Mouse (Mus musculus) liver, postnatal 0 days (tissue): ENCODE data around the gene Tex13c3. TPM values are rescaled to one million over a fixed set of nuclear protein-coding genes. Genes with fewer than 3 reads are reported as not detected.
"Not testable (repeated sequence)": the region's sequence is repeated elsewhere in the genome, so short reads cannot be mapped to it uniquely, and the experiment has no call there.

ENCODE experiments used
- ATAC-seq: fragments of 200-750 bp; cut with Nextera tagmentation; 2 replicates; pipeline ENCODE4 v1.8.0; 2017; ENCODE audit warnings: mild to moderate bottlenecking, moderate library complexity
- DNase-seq: peaks from one replicate; pipeline ENCODE4 v3.0.0-alpha.2; 2016
- H3K27ac ChIP-seq: fragments of 300-500 bp; sonication (generic); 2 replicates; pipeline ENCODE4 v1.5.1; 2014; ENCODE audit warnings: antibody characterized with exemption, moderate library complexity, mild to moderate bottlenecking, low read depth
- H3K27me3 ChIP-seq: fragments of 300-500 bp; sonication (generic); 2 replicates; pipeline ENCODE4 v1.6.1; 2014; ENCODE audit warnings: low read length, control low read depth, mixed read lengths; ENCODE audit not compliant: insufficient read depth
- H3K36me3 ChIP-seq: fragments of 300-500 bp; sonication (generic); replicated peaks from 2 replicates; pipeline ENCODE4 v1.6.1; 2014; ENCODE audit warnings: mild to moderate bottlenecking, control low read depth, low read length, moderate library complexity, mixed read lengths; ENCODE audit not compliant: insufficient read depth
- H3K4me1 ChIP-seq: fragments of 300-500 bp; sonication (generic); 2 replicates; pipeline ENCODE4 v1.6.1; 2014; ENCODE audit warnings: antibody characterized with exemption, mild to moderate bottlenecking, control low read depth; ENCODE audit not compliant: insufficient read depth
- H3K4me2 ChIP-seq: fragments of 300-500 bp; sonication (generic); 2 replicates; pipeline ENCODE4 v1.6.1; 2014; ENCODE audit warnings: low read depth, mild to moderate bottlenecking, low read length, moderate library complexity, mixed read lengths
- H3K4me3 ChIP-seq: fragments of 300-500 bp; sonication (generic); 2 replicates; pipeline ENCODE4 v1.5.1; 2014; ENCODE audit warnings: low read depth, low read length
- H3K9ac ChIP-seq: fragments of 300-500 bp; sonication (generic); replicated peaks from 2 replicates; pipeline ENCODE4 v1.6.1; 2014; ENCODE audit warnings: mild to moderate bottlenecking, moderate library complexity
- H3K9me3 ChIP-seq: fragments of 300-500 bp; sonication (generic); 2 replicates; pipeline ENCODE4 v1.6.1; 2016; ENCODE audit warnings: mild to moderate bottlenecking, control low read depth, low read length, mixed read lengths
- CTCF ChIP-seq: sonication (generic); IDR thresholded peaks from 2 replicates; pipeline ENCODE4 v1.5.1; 2016; ENCODE audit warnings: antibody characterized with exemption, low read depth
- EP300 ChIP-seq: IDR thresholded peaks from 2 replicates; pipeline ENCODE4 v1.6.1; 2016; ENCODE audit warnings: antibody characterized with exemption, low read depth, mild to moderate bottlenecking
- WGBS: fragments of 180-500 bp; shearing (Covaris S2); extraction: QIAGEN DNeasy Blood & Tissue Kit; methylation state at CpG from one replicate; pipeline ENCODE4 v1.1.7; 2014; ENCODE audit not compliant: insufficient replicate concordance; 5-methylcytosine and 5-hydroxymethylcytosine counted together
- polyA plus RNA-seq: library from polyadenylated mRNA; unstranded; fragments of >200 nt; fragmentation: Nextera tagmentation; extraction: Ambion mirVana; gene quantifications from 2 replicates; pipeline ENCODE4 v1.2.1, GENCODE M21; 2015

Tex13c3 gene
- polyA plus RNA-seq: not detected in 2 replicates

GRCm38 (mm10) chrX:19481219-19481618 lies at the start of gene Tex13c3:
Tex13c3 (minus strand) TSS chrX:19481319.
- H3K4me1 ChIP-seq, H3K4me3 ChIP-seq, H3K9me3 ChIP-seq, H3K9ac ChIP-seq, H3K36me3 ChIP-seq, H3K27ac ChIP-seq, DNase-seq, ATAC-seq, H3K4me2 ChIP-seq, H3K27me3 ChIP-seq: not testable (repeated sequence)
- WGBS: 82% methylated on average over 5 of the region's 5 CpGs

DNA sequence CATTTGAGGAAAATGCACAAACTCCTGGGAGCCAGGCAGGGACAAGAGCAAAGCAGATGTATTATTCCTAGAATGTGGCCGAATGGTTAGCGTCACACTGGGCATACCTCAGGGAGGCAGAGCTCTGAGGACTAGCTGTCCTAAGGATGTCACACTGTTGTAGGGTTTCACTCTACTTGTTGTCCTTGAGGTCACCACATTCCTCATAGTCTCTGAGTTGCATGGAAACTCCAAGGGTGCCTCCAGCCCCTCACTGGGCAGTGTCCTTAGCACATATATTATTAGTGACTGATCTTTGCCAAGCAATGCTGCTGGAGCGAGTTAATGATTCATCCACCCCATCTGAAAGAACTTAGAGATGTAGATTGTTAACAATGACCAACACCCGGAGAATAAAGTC lies 8.6 kb upstream of the Tex13c3 start:
- no peak overlapping the region for H3K27ac ChIP-seq
- H3K9me3 ChIP-seq: no peaks in the 10 kb centered on the region
- H3K27me3 ChIP-seq: no peaks in the 10 kb centered on the region
- no peak for TF ChIP-seq EP300
- no peak for TF ChIP-seq CTCF
- H3K4me1 ChIP-seq: no peaks in the 10 kb centered on the region
- WGBS: 69% methylated on average over 4 of the region's 4 CpGs
- no peaks in the 10 kb centered on the region for H3K36me3 ChIP-seq
- ATAC-seq (no peak), DNase-seq (no peak)
- H3K9ac ChIP-seq: no peak overlapping the region
- H3K4me2 ChIP-seq: no peak overlapping the region
- no peak overlapping the region for H3K4me3 ChIP-seq
